In genomic region chr8:105622421-105622920, GRCm38 (mm10) we compare ENCODE assay signal across 8 mouse cellular contexts. TPM values are rescaled to one million over a fixed set of nuclear protein-coding genes. Genes with fewer than 3 reads are reported as not detected.
DNase-seq lines count a peak whose midpoint lies in the region; ATAC-seq and TF ChIP-seq lines count a peak whose summit lies in the region.

No protein-coding gene starts in this region.

- H3K27me3 ChIP-seq in cerebellum, adult 2 months (ENCODE audit: control insufficient read depth, insufficient read depth, low read length) = no peaks in the 10 kb centered on the region
- no peaks in the 10 kb centered on the region for H3K27me3 ChIP-seq in lung, embryonic 14.5 days (ENCODE audit: insufficient read depth, low read length)

- peaks cover 58% of the 10 kb centered on the region for H3K36me3 ChIP-seq in lung, embryonic 14.5 days (ENCODE audit: insufficient read depth)

- H3K4me1 ChIP-seq in cerebellum, adult 2 months (ENCODE audit: control insufficient read depth, insufficient read depth, low read length) = peaks cover 18% of the 10 kb centered on the region
- peaks cover 7% of the 10 kb centered on the region; the same call in 1 of the 2 replicates for H3K4me1 ChIP-seq in lung, embryonic 14.5 days (ENCODE audit: insufficient read depth)
- peaks cover 35% of the 10 kb centered on the region for H3K4me1 ChIP-seq in olfactory bulb, adult 2 months (ENCODE audit: control insufficient read depth, insufficient read depth, low read length)

- H3K4me3 ChIP-seq in cerebellum, adult 2 months (replicated peaks; ENCODE audit: insufficient read depth, low read depth, low read length) = no peak overlapping the region
- no peak overlapping the region for H3K4me3 ChIP-seq in lung, embryonic 14.5 days (ENCODE audit: low read depth, low read length)
- H3K4me3 ChIP-seq in olfactory bulb, adult 2 months (ENCODE audit: insufficient read depth, low read depth, low read length) = no peak overlapping the region

- no peaks in the 10 kb centered on the region for H3K9me3 ChIP-seq in lung, embryonic 14.5 days (ENCODE audit: low read depth, low read length)

- 7% methylated on average over 8 of the region's 8 CpGs for WGBS in cerebellum, adult 2 months
- WGBS in lung, embryonic 14.5 days = 5% methylated on average over 8 of the region's 8 CpGs
- 7% methylated on average over 8 of the region's 8 CpGs for WGBS in olfactory bulb, adult 2 months

- TF ChIP-seq CTCF in cerebellum, adult 2 months (IDR thresholded peaks at IDR 0.05; ENCODE audit: borderline replicate concordance, insufficient read depth, low read depth, low read length) = peak; percentile 96
- peak; percentile 100 for TF ChIP-seq CTCF in lung, embryonic 14.5 days (IDR thresholded peaks at IDR 0.05; ENCODE audit: low read depth)
- TF ChIP-seq CTCF in olfactory bulb, adult 2 months (IDR thresholded peaks at IDR 0.05; ENCODE audit: insufficient read depth, low read depth, low read length) = peak; percentile 85

- H3K27ac ChIP-seq in cerebellum, adult 2 months (ENCODE audit: insufficient read depth, low read length) = peak overlapping the region; percentile 14
- 0 out of 2 replicates have a peak overlapping the region, but pooled peaks have one; percentile 5 for H3K27ac ChIP-seq in lung, embryonic 14.5 days (ENCODE audit: low read depth)
- H3K27ac ChIP-seq in olfactory bulb, adult 2 months (ENCODE audit: insufficient read depth, low read depth, low read length) = peak overlapping the region; percentile 46; the same call in 1 of the 2 replicates

- ATAC-seq in hematopoietic stem cell, adult 5-6 weeks (replicated peaks in 1 of 2; ENCODE audit: insufficient read depth in 1 of 2, low FRiP score in 2 of 2, low TSS enrichment in 1 of 2, low read depth in 1 of 2, poor library complexity in 2 of 2, severe bottlenecking in 2 of 2) = peak; percentile 82 to 85
- ATAC-seq in lung, embryonic 14.5 days (ENCODE audit: insufficient read depth) = peak; percentile 93

- H3K4me2 ChIP-seq in lung, embryonic 14.5 days = no peak overlapping the region

- DNase-seq in MEL-GATA-1-ER (ENCODE audit: extremely low read depth, low read depth) = peak; percentile 76
- peak; percentile 87 to 93 for DNase-seq in cerebellum, adult 2 months
- DNase-seq in forelimb bud, embryonic 11.5 days (ENCODE audit: low read depth, low spot score) = peak; percentile 98
- DNase-seq in layer of hippocampus, adult 8-10 months (ENCODE audit: low spot score in 2 of 2) = peak; percentile 88 to 97
- DNase-seq in lung, embryonic 14.5 days = peak; percentile 99
- peak; percentile 92 to 95 for DNase-seq in thymus, adult 18-20 months

- no peak for TF ChIP-seq POLR2A in cerebellum, adult 2 months (IDR thresholded peaks at IDR 0.05; ENCODE audit: borderline replicate concordance, insufficient read depth, low read length)
- TF ChIP-seq POLR2A in olfactory bulb, adult 2 months (IDR thresholded peaks at IDR 0.05; ENCODE audit: insufficient read depth, low read depth, low read length) = no peak

- no peak overlapping the region for H3K9ac ChIP-seq in lung, embryonic 14.5 days

RNA-seq across cellular contexts. Expression of gene Ctcf, which starts 13.9 kb away (rescaled TPM):
- 41.6 and 45.7 TPM in 2 replicates for polyA plus RNA-seq in cerebellum, adult 2 months (2012; rRNA removed)
- 116 and 202 TPM in 2 replicates for total RNA-seq in hematopoietic stem cell, adult 5-6 weeks (2017)
- 10 to 100 TPM; 67.5 to 77.9 (median 71.5) TPM for total RNA-seq in layer of hippocampus, adult 8-10 months (2022)
- 127 and 129 TPM in 2 replicates for polyA plus RNA-seq in lung, embryonic 14.5 days (2014; fragmentation: Nextera tagmentation; extraction: Ambion mirVana)
- 898 TPM in 1 of 2 replicates, not detected in the other for polyA plus RNA-seq in olfactory bulb, adult 2 months (2012; ENCODE audit: insufficient read depth, insufficient read length, low replicate concordance, missing spikeins)

RNA-seq across cellular contexts. Expression of gene Agrp, which starts 14.7 kb away (rescaled TPM):
- 0.36 and 1.00 TPM in 2 replicates for polyA plus RNA-seq in cerebellum, adult 2 months (2012; rRNA removed)
- total RNA-seq in hematopoietic stem cell, adult 5-6 weeks (2017) = not detected in 2 replicates
- under 1 TPM in 1 of 4 experiments, not detected in 3; 0.79 TPM for total RNA-seq in layer of hippocampus, adult 8-10 months (2022)
- 0.69 and 0.89 TPM in 2 replicates for polyA plus RNA-seq in lung, embryonic 14.5 days (2014; fragmentation: Nextera tagmentation; extraction: Ambion mirVana)
- polyA plus RNA-seq in olfactory bulb, adult 2 months (2012; ENCODE audit: insufficient read depth, insufficient read length, low replicate concordance, missing spikeins) = not detected in 2 replicates

RNA-seq across cellular contexts. Expression of gene Ripor1, which starts 17.4 kb away (rescaled TPM):
- 33.4 and 35.9 TPM in 2 replicates for polyA plus RNA-seq in cerebellum, adult 2 months (2012; rRNA removed)
- total RNA-seq in hematopoietic stem cell, adult 5-6 weeks (2017) = 11.7 and 18.1 TPM in 2 replicates
- 10 to 100 TPM; 75.4 to 83.7 (median 81.8) TPM for total RNA-seq in layer of hippocampus, adult 8-10 months (2022)
- polyA plus RNA-seq in lung, embryonic 14.5 days (2014; fragmentation: Nextera tagmentation; extraction: Ambion mirVana) = 32.1 and 33.7 TPM in 2 replicates
- polyA plus RNA-seq in olfactory bulb, adult 2 months (2012; ENCODE audit: insufficient read depth, insufficient read length, low replicate concordance, missing spikeins) = not detected in 2 replicates

RNA-seq across cellular contexts. Expression of gene Atp6v0d1, which starts 56.6 kb away (rescaled TPM):
- polyA plus RNA-seq in cerebellum, adult 2 months (2012; rRNA removed) = 333 and 336 TPM in 2 replicates
- 37.7 and 39.7 TPM in 2 replicates for total RNA-seq in hematopoietic stem cell, adult 5-6 weeks (2017)
- 100 to 1,000 TPM; 258 to 301 (median 285) TPM for total RNA-seq in layer of hippocampus, adult 8-10 months (2022)
- polyA plus RNA-seq in lung, embryonic 14.5 days (2014; fragmentation: Nextera tagmentation; extraction: Ambion mirVana) = 74.6 and 81.0 TPM in 2 replicates
- not detected in 2 replicates for polyA plus RNA-seq in olfactory bulb, adult 2 months (2012; ENCODE audit: insufficient read depth, insufficient read length, low replicate concordance, missing spikeins)
